Mouse (Mus musculus) heart, embryonic 14.5 days (tissue): ENCODE measurements at regions not wholly inside any gene's neighbourhood (a gene's known extent, or its start where the extent isn't known, plus 50 kb on each side); places are given as distances from the start of the nearest gene placed in this dataset.

Source experiments
- ATAC-seq: fragments of 200-750 bp; cut with Nextera tagmentation; 2 replicates; pipeline ENCODE4 v1.8.0; 2017; ENCODE audit warnings: low read depth, moderate TSS enrichment; ENCODE audit not compliant: insufficient number of reproducible peaks, insufficient read depth, low FRiP score
- H3K27ac ChIP-seq, 2 experiments: fragments of 200-500 bp in 1 of 2; fragments of 300-500 bp in 1 of 2; sonication (generic) in 1 of 2; replicated peaks in 1 of 2; 2 replicates each; pipeline ENCODE4 v1.5.1; 2012 to 2014; ENCODE audit warnings: low read depth in 2 of 2, low read length in 2 of 2, control low read depth in 1 of 2, mild to moderate bottlenecking in 1 of 2, mixed read lengths in 1 of 2; ENCODE audit not compliant: control insufficient read depth in 1 of 2, insufficient read depth in 1 of 2
- H3K27me3 ChIP-seq: fragments of 300-500 bp; sonication (generic); 2 replicates; pipeline ENCODE4 v1.6.1; 2014; ENCODE audit warnings: mild to moderate bottlenecking, low read length, control low read depth; ENCODE audit not compliant: control insufficient read depth, insufficient read depth
- H3K36me3 ChIP-seq: fragments of 300-500 bp; sonication (generic); 2 replicates; pipeline ENCODE4 v1.6.1; 2014; ENCODE audit warnings: mild to moderate bottlenecking, control low read depth, low read length, mixed read lengths; ENCODE audit not compliant: control insufficient read depth, insufficient read depth
- H3K4me1 ChIP-seq, 2 experiments: fragments of 200-500 bp in 1 of 2; fragments of 300-500 bp in 1 of 2; sonication (generic) in 1 of 2; 2 replicates each; pipeline ENCODE4 v1.6.1; 2012 to 2014; ENCODE audit warnings: low read length in 2 of 2, control low read depth in 1 of 2, mixed read lengths in 1 of 2; ENCODE audit not compliant: control insufficient read depth in 2 of 2, insufficient read depth in 2 of 2
- H3K4me2 ChIP-seq: fragments of 300-500 bp; sonication (generic); 2 replicates; pipeline ENCODE4 v1.6.1; 2014; ENCODE audit warnings: mild to moderate bottlenecking, low read length
- H3K4me3 ChIP-seq, 2 experiments: fragments of 200-500 bp in 1 of 2; fragments of 300-500 bp in 1 of 2; sonication (generic) in 1 of 2; 2 replicates each; pipeline ENCODE4 v1.5.1; 2012 to 2014; ENCODE audit warnings: low read length in 2 of 2, mild to moderate bottlenecking in 2 of 2, control low read depth in 1 of 2, low read depth in 1 of 2, moderate library complexity in 1 of 2; ENCODE audit not compliant: control insufficient read depth in 1 of 2, insufficient read depth in 1 of 2
- H3K9ac ChIP-seq: fragments of 300-500 bp; sonication (generic); 2 replicates; pipeline ENCODE4 v1.6.1; 2014; ENCODE audit warnings: mild to moderate bottlenecking, low read length
- H3K9me3 ChIP-seq: fragments of 300-500 bp; sonication (generic); 2 replicates; pipeline ENCODE4 v1.6.1; 2016; ENCODE audit warnings: low read length, control low read depth; ENCODE audit not compliant: control insufficient read depth
- WGBS: fragments of 180-500 bp; shearing (Covaris S2); extraction: QIAGEN DNeasy Blood & Tissue Kit; methylation state at CpG from one replicate; pipeline ENCODE4 v1.1.7; 2014; 5-methylcytosine and 5-hydroxymethylcytosine counted together

DNA sequence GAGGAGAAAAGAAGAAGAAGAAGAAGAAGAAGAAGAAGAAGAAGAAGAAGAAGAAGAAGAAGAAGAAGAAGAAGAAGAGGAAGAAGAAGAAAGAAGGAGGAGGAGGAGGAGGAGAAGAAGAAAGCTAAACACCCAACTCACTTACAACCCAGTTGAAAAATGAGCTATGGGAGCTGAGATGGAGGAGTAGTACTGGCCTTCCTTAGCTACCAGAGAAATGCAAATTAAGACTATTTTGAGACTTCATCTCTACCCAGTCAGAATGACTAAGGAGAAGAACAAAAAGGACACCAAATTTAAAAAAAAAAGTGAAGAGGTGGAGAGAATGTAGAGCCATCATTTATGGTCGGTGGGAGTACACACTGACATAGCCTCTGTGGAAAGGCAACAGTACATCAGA is 85.9 kb upstream of the Map9 start:
- WGBS, result 95% methylated on average over 1 of the region's 1 CpGs

DNA sequence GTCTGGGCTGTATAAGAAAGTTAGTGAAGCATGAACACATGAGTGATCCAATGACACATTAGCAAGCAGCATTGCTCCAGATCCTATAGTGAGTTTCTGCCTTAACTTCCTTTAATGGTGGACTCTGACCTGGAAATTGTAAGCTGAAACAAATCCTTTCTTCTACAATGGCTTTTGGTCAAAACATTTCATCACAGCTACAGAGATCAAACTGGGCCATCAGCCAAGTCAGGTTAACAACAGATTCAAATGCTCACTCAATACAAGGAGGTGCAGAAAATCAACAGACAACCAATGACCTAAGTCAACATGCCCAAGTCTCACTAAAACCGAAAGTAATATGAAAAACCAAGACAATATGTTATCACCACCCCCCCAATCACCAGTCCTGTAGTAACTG is 91.9 kb upstream of the Map9 start:
- ATAC-seq, result no peak
- 79% methylated on average over 1 of the region's 1 CpGs for WGBS

More for the DNA sequence above, 85.9 kb upstream of the Map9 start:
- Histone ChIP-seq H3K27me3 (no peaks in the 10 kb centered on the region), H3K4me3 (no peak overlapping the region), H3K27ac (no peak overlapping the region), H3K4me1 (peaks cover 10 to 29% of the 10 kb centered on the region in 2 experiments; a peak in 3 of 4 replicates), H3K4me2 (no peak overlapping the region), H3K36me3 (no peaks in the 10 kb centered on the region), H3K9me3 (0 out of 2 replicates have a peak, but pooled peaks cover 5% of the 10 kb centered on the region), H3K9ac (no peak overlapping the region)
- ATAC-seq, result no peak

DNA sequence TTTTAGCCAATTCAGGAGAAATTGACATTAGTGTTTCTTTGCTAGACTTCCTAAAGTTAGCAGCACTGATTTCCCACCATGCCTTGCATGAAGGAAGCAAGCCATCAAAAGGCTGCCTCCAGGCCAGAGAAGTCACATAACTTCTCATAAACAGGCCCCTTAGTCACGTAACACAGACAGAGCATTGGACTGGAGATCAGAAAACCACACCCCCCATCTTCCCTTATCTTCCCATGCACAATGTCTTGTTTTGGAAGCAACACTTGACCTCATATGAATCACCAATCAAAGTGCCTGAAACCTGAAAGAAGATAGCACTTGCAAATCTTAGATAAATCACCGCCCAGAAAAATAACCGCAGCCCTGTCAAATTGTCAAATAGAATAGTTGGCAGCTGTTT is 95.9 kb upstream of the Map9 start:
- Histone ChIP-seq H3K27me3 (no peaks in the 10 kb centered on the region), H3K4me3 (no peak overlapping the region), H3K27ac (no peak overlapping the region), H3K9me3 (no peaks in the 10 kb centered on the region), H3K9ac (no peak overlapping the region), H3K4me2 (no peak overlapping the region), H3K36me3 (no peaks in the 10 kb centered on the region), H3K4me1 (peaks cover 0 to 2% of the 10 kb centered on the region in 2 experiments; a peak in 2 of 4 replicates)
- WGBS, result 28% methylated on average over 3 of the region's 3 CpGs
- no peak for ATAC-seq

More for the DNA sequence above, 91.9 kb upstream of the Map9 start:
- Histone ChIP-seq H3K9me3 (0 out of 2 replicates have a peak, but pooled peaks cover 5% of the 10 kb centered on the region), H3K4me2 (no peak overlapping the region), H3K4me1 (peaks cover 0 to 2% of the 10 kb centered on the region in 2 experiments; a peak in 2 of 4 replicates), H3K4me3 (no peak overlapping the region), H3K36me3 (no peaks in the 10 kb centered on the region), H3K9ac (no peak overlapping the region), H3K27me3 (no peaks in the 10 kb centered on the region), H3K27ac (no peak overlapping the region)

DNA sequence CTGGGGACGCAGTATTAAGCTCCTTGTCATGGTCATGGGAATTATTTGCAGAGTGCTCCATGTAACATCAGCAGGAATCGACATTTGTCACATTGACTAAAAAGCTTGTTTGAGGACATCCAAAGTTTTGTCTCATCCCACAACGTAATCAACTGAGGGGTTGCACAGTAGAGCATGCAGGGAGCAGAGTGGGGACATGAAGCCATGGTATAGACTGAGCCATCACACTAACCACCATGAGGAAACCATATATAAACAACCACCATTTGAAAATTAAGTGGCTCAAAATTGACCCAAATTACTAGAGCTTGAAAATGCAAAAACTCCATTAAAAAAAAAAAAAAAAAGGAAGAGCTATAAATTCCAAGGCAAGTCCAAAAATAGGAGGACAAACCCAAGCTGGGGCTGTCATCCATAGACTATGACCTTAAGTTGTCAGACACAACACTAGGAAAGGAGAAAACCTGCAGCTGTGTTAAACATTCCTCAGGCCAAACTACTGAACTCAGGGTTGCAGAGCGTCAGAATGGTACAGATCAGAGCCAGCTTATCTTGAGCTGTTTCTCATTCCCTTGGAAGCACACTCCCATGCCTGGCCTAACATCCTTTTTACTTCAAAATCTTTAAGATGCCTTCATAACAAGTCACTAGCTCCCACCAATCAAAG is 97.7 kb upstream of the Map9 start:
- ATAC-seq, result no peak

DNA sequence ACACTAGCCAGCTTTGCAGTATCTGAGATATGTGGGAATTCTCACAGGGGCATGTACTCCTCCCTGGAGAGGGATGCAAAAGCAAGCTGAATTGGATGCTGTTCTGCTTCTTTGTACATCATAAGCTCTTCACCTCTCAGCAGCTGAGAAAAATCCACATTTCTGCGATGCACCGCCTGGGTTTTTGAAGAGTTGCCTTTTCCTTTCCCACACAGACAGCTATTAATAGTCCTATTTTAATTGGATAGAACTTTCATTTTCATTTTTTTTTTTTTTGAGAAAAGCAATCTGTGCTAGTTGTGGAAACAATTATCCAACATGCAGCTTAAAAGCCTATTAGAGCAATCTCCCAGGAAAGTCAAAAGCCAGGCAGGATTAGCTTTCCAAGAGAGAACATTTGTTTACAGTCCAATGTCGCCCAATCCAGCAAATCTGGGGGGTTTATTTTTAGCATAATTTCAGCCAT is 105.2 kb upstream of the Gucy1a1 start:
- no peaks in the 10 kb centered on the region for H3K9me3 ChIP-seq
- ATAC-seq, result no peak; the same call in 1 of the 2 replicates
- H3K36me3 ChIP-seq, result no peaks in the 10 kb centered on the region
- H3K4me1 ChIP-seq, result no peaks in the 10 kb centered on the region
- no peak overlapping the region for H3K4me3 ChIP-seq
- no peak overlapping the region for H3K4me2 ChIP-seq
- 60% methylated on average over 3 of the region's 3 CpGs for WGBS
- H3K9ac ChIP-seq, result no peak overlapping the region
- H3K27ac ChIP-seq, result no peak overlapping the region
- H3K27me3 ChIP-seq, result no peaks in the 10 kb centered on the region

More for the DNA sequence above, 97.7 kb upstream of the Map9 start:
- no peak overlapping the region for H3K9ac ChIP-seq
- H3K27ac ChIP-seq, result no peak overlapping the region
- H3K36me3 ChIP-seq, result no peaks in the 10 kb centered on the region
- peaks cover 0 to 2% of the 10 kb centered on the region in 2 experiments; a peak in 2 of 4 replicates for H3K4me1 ChIP-seq
- H3K4me3 ChIP-seq, result no peak overlapping the region
- no peaks in the 10 kb centered on the region for H3K9me3 ChIP-seq
- H3K27me3 ChIP-seq, result no peaks in the 10 kb centered on the region
- H3K4me2 ChIP-seq, result no peak overlapping the region
- WGBS, result 67% methylated on average over 4 of the region's 4 CpGs

DNA sequence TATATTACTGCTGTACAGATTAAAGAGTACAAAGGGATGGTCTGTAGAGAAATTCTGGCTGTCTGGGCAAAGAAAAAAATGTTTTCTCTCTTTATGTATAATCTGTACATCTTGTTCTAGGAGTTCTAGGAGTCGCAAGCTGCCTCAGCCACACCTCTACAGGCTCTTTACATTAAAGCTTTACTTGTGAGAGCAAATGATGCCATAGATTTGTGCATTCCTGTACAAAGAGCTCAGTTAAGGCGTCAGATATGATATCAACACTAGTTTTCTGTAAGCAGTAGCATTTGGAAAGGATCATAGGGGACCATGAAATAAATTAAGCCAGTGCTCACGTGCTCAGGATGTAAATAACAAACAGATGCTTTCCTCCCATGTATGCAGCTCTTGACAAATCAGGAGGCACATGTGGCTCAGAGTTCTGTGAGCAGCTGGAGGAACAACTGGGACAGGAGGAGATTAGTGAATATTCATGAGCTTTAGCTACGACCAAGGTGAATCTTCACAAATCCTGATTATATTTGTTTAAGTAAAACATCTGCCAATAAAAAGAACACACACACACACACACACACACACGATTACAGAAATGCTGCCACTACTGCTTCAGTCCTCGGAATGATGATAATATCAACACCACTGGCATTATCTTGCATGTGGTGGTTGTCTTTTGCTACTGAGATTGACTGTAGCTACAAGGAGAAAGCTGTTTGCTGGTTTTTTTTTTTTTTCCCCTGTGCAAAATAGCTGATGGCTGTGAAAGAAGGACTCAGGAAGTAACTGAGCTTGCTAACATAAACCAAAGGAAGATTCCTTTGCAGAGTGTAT is 104.6 kb upstream of the Gucy1a1 start:
- H3K4me3 ChIP-seq, result no peak overlapping the region
- 45% methylated on average over 6 of the region's 6 CpGs for WGBS
- H3K9ac ChIP-seq, result no peak overlapping the region
- H3K27ac ChIP-seq, result peak overlapping the region in 1 of 2 experiments; percentile 49; a peak in 2 of 4 replicates
- H3K4me1 ChIP-seq, result no peaks in the 10 kb centered on the region
- no peaks in the 10 kb centered on the region for H3K36me3 ChIP-seq
- H3K4me2 ChIP-seq, result no peak overlapping the region
- no peaks in the 10 kb centered on the region for H3K27me3 ChIP-seq
- no peak for ATAC-seq
- no peaks in the 10 kb centered on the region for H3K9me3 ChIP-seq

DNA sequence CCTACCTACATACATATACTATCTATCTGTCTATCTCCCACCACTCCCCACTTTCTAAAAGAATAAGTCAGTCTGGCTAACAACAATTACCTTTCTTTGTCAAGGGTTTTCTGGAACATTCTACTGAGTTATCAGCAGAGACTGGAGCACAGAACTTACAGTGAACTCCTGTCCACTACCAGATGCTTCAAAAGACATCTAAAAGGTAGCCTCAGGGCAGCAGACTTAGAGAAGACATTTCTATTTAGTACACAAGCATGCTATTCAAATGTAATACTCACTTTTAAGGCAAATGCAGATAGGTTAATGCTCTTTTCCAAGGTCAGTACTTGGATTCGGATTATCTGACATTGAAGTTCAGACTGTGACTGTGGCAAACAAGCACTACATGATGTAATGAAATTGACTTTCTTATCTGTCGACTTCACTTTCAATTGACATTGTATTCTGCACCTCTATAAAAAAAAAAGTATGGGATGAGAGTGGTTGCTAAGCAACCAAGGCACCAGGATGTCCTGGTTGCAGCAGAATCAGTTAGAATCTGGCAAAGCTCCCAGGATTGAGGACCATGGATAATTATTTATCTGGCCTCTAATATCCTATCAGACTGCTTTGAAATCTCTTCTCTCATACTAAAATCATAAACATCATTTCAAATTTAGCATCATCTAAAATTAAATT is 90.9 kb upstream of the Gucy1a1 start:
- no peak overlapping the region for H3K4me3 ChIP-seq
- H3K27ac ChIP-seq, result no peak overlapping the region
- no peak for ATAC-seq
- no peak overlapping the region for H3K4me2 ChIP-seq
- H3K4me1 ChIP-seq, result no peaks in the 10 kb centered on the region
- H3K9me3 ChIP-seq, result no peaks in the 10 kb centered on the region
- no peaks in the 10 kb centered on the region for H3K27me3 ChIP-seq
- H3K36me3 ChIP-seq, result no peaks in the 10 kb centered on the region
- WGBS, result 63% methylated on average over 2 of the region's 2 CpGs
- H3K9ac ChIP-seq, result no peak overlapping the region
